Mouse (Mus musculus) cerebellum, postnatal 36 days (tissue): Measurements from ENCODE around the gene Dnajc4.

Experiments
- DNase-seq, 2 experiments: peaks; one replicate each; pipeline ENCODE4 v3.0.0; 2021 to 2022; ENCODE audit warnings: mixed read lengths in 2 of 2

The Dnajc4 gene

GRCm38 (mm10) chr19:6992011-6992858 is at the start of gene Dnajc4:
TSS of gene Dnajc4 (minus strand) at chr19:6992572.
- peak; percentile 91 to 95 for DNase-seq

- DNase-seq = no peak
Measured at GRCm38 (mm10) chr19:7041171-7041570, 48.8 kb upstream of the Dnajc4 start.

GRCm38 (mm10) chr19:7040637-7041130 is 48.3 kb upstream of the Dnajc4 start:
- no peak for DNase-seq

GRCm38 (mm10) chr19:7039841-7040636 is 47.7 kb upstream of the Dnajc4 start, which contains the start of gene Stip1:
TSS of gene Stip1 (minus strand) at chr19:7039967.
- DNase-seq = peak; percentile 98 to 99

GRCm38 (mm10) chr19:7039088-7039720 is 46.8 kb upstream of the Dnajc4 start:
- peak; percentile 57 to 60 for DNase-seq

- no peak for DNase-seq
Measured at GRCm38 (mm10) chr19:7034006-7034405, 41.6 kb upstream of the Dnajc4 start.

GRCm38 (mm10) chr19:7029531-7029930 is 37.2 kb upstream of the Dnajc4 start:
- DNase-seq = no peak

GRCm38 (mm10) chr19:7020224-7020641 is 27.9 kb upstream of the Dnajc4 start:
- DNase-seq = peak; percentile 67 to 69

- no peak for DNase-seq
Measured at GRCm38 (mm10) chr19:7019191-7019590, 26.8 kb upstream of the Dnajc4 start, which contains the start of gene Fermt3. TSS of gene Fermt3 (minus strand) at chr19:7019469.

- no peak for DNase-seq
Measured at GRCm38 (mm10) chr19:7018546-7018945, 26.2 kb upstream of the Dnajc4 start.

GRCm38 (mm10) chr19:7017541-7018457 is 25.4 kb upstream of the Dnajc4 start:
- no peak for DNase-seq

- no peak for DNase-seq
Measured at GRCm38 (mm10) chr19:7014481-7015135, 22.2 kb upstream of the Dnajc4 start.

GRCm38 (mm10) chr19:7013984-7014383 is 21.6 kb upstream of the Dnajc4 start:
- no peak for DNase-seq

GRCm38 (mm10) chr19:7012426-7012825 is 20.1 kb upstream of the Dnajc4 start:
- DNase-seq = no peak

- DNase-seq = no peak
Measured at GRCm38 (mm10) chr19:7006892-7007593, 14.7 kb upstream of the Dnajc4 start.

GRCm38 (mm10) chr19:6999360-7000063 is 7.1 kb upstream of the Dnajc4 start:
- no peak for DNase-seq

- no peak for DNase-seq
Measured at GRCm38 (mm10) chr19:6997721-6998290, 5.4 kb upstream of the Dnajc4 start.

GRCm38 (mm10) chr19:6996006-6996405 is 3.6 kb upstream of the Dnajc4 start, which contains the start of the genes Nudt22 and Trpt1:
TSS of gene Nudt22 (minus strand) at chr19:6996117.
TSS of gene Trpt1 (plus strand) at chr19:6996131.
- peak; percentile 85 to 87 for DNase-seq

GRCm38 (mm10) chr19:6995255-6995991 is 3.1 kb upstream of the Dnajc4 start:
- peak; percentile 59 to 60 for DNase-seq
